Mouse (Mus musculus) activated CD4-positive, CD25-positive, alpha-beta regulatory T cell, adult 9 weeks (primary cell): ENCODE results near the gene Tmbim1. TPM values are rescaled to one million over a fixed set of nuclear protein-coding genes. Genes with fewer than 3 reads are reported as not detected.

Experiments used
- polyA plus RNA-seq: library from polyadenylated mRNA; unstranded; fragments of 100-300 nt; shearing (Covaris generic); gene quantifications from one replicate; pipeline ENCODE4 v1.2.1, GENCODE M21; 2017

Gene Tmbim1
- polyA plus RNA-seq: 25.0 TPM

GRCm38 (mm10) chr1:74305522-74305921 is at the start of gene Tmbim1:
Tmbim1 (minus strand) TSS chr1:74305622.

DNA sequence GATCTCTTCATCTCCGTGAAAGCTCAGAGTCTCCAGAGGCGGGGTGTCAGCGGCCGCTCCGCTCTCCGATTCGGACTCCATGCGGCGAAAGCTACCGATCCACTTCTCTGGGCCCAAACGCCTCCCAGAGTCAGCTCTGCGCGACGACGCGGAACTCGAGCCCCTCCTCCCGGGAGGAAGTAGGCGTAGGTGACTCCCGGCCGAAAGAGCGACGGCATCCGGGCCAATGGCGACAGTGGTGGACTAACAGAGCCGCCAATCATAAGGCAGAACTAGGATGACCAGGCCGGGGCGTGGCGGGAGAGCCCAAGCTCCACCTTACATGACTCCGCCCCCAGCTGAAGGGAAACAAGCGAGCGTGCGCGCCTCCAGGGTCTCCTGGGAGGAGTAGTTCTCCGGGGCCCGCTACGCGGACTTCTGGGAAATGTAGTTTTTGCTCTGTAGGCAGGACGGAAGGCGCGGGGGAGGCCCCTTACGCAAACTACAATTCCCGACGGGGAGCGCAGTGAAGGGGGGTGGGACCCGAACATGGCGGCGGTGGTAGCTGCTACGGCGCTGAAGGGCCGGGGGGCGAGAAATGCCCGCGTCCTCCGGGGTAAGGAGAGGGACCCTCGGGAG is 20.8 kb downstream of the Tmbim1 start, which contains the start of the genes Aamp and Pnkd:
Aamp (minus strand) TSS at position 196 of the 618 bp plus-strand sequence.
Pnkd (plus strand) TSS at position 388 of the 618 bp plus-strand sequence.

GRCm38 (mm10) chr1:74278538-74278937 is 26.9 kb downstream of the Tmbim1 start, which contains the start of gene Gpbar1:
Gpbar1 (plus strand) TSS chr1:74278550.

Other genes starting within 250 kb of the Tmbim1 start
- 42.9 TPM for gene Tns1, start 181.2 kb downstream of the Tmbim1 start, polyA plus RNA-seq
- not detected for gene Rufy4, start 180.1 kb downstream of the Tmbim1 start, polyA plus RNA-seq
- gene Cxcr2, start 151.6 kb downstream of the Tmbim1 start, polyA plus RNA-seq: not detected
- not detected for gene Cxcr1, start 111.0 kb downstream of the Tmbim1 start, polyA plus RNA-seq
- 965 TPM for gene Arpc2, start 69.5 kb downstream of the Tmbim1 start, polyA plus RNA-seq
- 0.51 TPM for gene Gpbar1, start 27.1 kb downstream of the Tmbim1 start, polyA plus RNA-seq
- 230 TPM for gene Aamp, start 20.9 kb downstream of the Tmbim1 start, polyA plus RNA-seq
- gene Pnkd, start 20.7 kb downstream of the Tmbim1 start, polyA plus RNA-seq: 91.5 TPM
- gene Catip, start 56.5 kb upstream of the Tmbim1 start, polyA plus RNA-seq: not detected
- 2.1 TPM for gene Slc11a1, start 69.6 kb upstream of the Tmbim1 start, polyA plus RNA-seq
- gene Ctdsp1, start 85.9 kb upstream of the Tmbim1 start, polyA plus RNA-seq: 6.1 TPM
- gene Vil1, start 103.8 kb upstream of the Tmbim1 start, polyA plus RNA-seq: 0.09 TPM
- 38.3 TPM for gene Cnot9, start 200.4 kb upstream of the Tmbim1 start, polyA plus RNA-seq
- gene Plcd4, start 237.3 kb upstream of the Tmbim1 start, polyA plus RNA-seq: 0.38 TPM
- 20.7 TPM for gene Usp37, start 238.7 kb upstream of the Tmbim1 start, polyA plus RNA-seq